Mouse (Mus musculus): Measurements from ENCODE around the gene Prtg.

Prtg gene

GRCm38 (mm10) chr9:72806731-72807419 is at the start of gene Prtg:
Gene Prtg (plus strand): TSS chr9:72806874.
- DNase-seq (ENCODE audit: low spot score), result peak; percentile 35

GRCm38 (mm10) chr9:72757143-72757542 is 49.5 kb upstream of the Prtg start:
- DNase-seq (ENCODE audit: low spot score), result no peak

- no peak for DNase-seq (ENCODE audit: low spot score)
Observed at GRCm38 (mm10) chr9:72758705-72759131, 48.0 kb upstream of the Prtg start.

- no peak for DNase-seq (ENCODE audit: low spot score)
Observed at GRCm38 (mm10) chr9:72763050-72763718, 43.5 kb upstream of the Prtg start.

GRCm38 (mm10) chr9:72766789-72767349 is 39.8 kb upstream of the Prtg start:
- DNase-seq (ENCODE audit: low spot score), result peak; percentile 93

GRCm38 (mm10) chr9:72775022-72775421 is 31.7 kb upstream of the Prtg start:
- DNase-seq (ENCODE audit: low spot score), result no peak

- no peak for DNase-seq (ENCODE audit: low spot score)
Observed at GRCm38 (mm10) chr9:72779004-72779403, 27.7 kb upstream of the Prtg start.

GRCm38 (mm10) chr9:72779733-72780132 is 26.9 kb upstream of the Prtg start:
- DNase-seq (ENCODE audit: low spot score), result no peak

GRCm38 (mm10) chr9:72780694-72781093 is 26.0 kb upstream of the Prtg start:
- DNase-seq (ENCODE audit: low spot score), result no peak

GRCm38 (mm10) chr9:72781466-72781865 is 25.2 kb upstream of the Prtg start:
- no peak for DNase-seq (ENCODE audit: low spot score)

- no peak for DNase-seq (ENCODE audit: low spot score)
Observed at GRCm38 (mm10) chr9:72782121-72782520, 24.6 kb upstream of the Prtg start.

GRCm38 (mm10) chr9:72787732-72788131 is 18.9 kb upstream of the Prtg start:
- DNase-seq (ENCODE audit: low spot score), result no peak

- DNase-seq (ENCODE audit: low spot score), result no peak
Observed at GRCm38 (mm10) chr9:72790530-72791212, 16.0 kb upstream of the Prtg start.

GRCm38 (mm10) chr9:72791213-72791582 is 15.5 kb upstream of the Prtg start:
- no peak for DNase-seq (ENCODE audit: low spot score)

- no peak for DNase-seq (ENCODE audit: low spot score)
Observed at GRCm38 (mm10) chr9:72791681-72792080, 15.0 kb upstream of the Prtg start.

GRCm38 (mm10) chr9:72795243-72795642 is 11.4 kb upstream of the Prtg start:
- DNase-seq (ENCODE audit: low spot score), result no peak

- no peak for DNase-seq (ENCODE audit: low spot score)
Observed at GRCm38 (mm10) chr9:72797136-72797621, 9.5 kb upstream of the Prtg start.

GRCm38 (mm10) chr9:72803280-72803679 is 3.4 kb upstream of the Prtg start:
- no peak for DNase-seq (ENCODE audit: low spot score)

- DNase-seq (ENCODE audit: low spot score), result no peak
Observed at GRCm38 (mm10) chr9:72806146-72806545, 528 bp upstream of the Prtg start.

GRCm38 (mm10) chr9:72807420-72808005 is 839 bp downstream of the Prtg start:
- DNase-seq (ENCODE audit: low spot score), result peak; percentile 39

- no peak for DNase-seq (ENCODE audit: low spot score)
Observed at GRCm38 (mm10) chr9:72808176-72808575, 1.5 kb downstream of the Prtg start.

- no peak for DNase-seq (ENCODE audit: low spot score)
Observed at GRCm38 (mm10) chr9:72808586-72808985, 1.9 kb downstream of the Prtg start.
